Mouse (Mus musculus): ENCODE data around the gene Hnrnpm.

Gene Hnrnpm

DNA sequence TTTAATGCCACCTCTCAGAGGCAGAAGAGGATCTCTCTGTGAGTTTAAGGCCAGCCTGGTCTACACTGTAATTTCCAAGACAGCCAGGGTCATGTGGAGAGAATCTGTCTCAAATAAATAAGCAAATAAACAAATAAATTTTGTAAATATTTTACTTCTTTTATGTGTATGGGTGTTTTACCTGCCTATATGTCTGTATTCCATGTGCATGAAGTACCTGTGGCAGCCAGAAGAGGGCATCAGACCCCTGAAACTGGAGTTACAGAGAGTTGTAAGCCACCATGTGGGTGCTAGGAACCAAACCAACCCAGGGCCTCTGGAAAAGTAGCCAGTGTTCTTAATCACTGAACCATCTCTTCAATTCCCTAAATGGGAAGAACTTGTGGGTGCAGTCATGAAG, 89.4 kb downstream of the Hnrnpm start:
- DNase-seq (ENCODE audit: low read depth, low spot score): peak; percentile 25
- H3K36me3 ChIP-seq (ENCODE audit: control insufficient read depth, insufficient read depth, low read length, poor library complexity, severe bottlenecking): no peaks in the 10 kb centered on the region
- no peaks in the 10 kb centered on the region; the same call in 1 of the 2 replicates for H3K27me3 ChIP-seq (ENCODE audit: control insufficient read depth, insufficient read depth, low read length, poor library complexity, severe bottlenecking)

Measured in splenic B cell, adult 2 months (primary cell).